Mouse (Mus musculus) layer of hippocampus, postnatal 14 days (tissue): ENCODE data around the gene Gtpbp4. TPM values are rescaled to one million over a fixed set of nuclear protein-coding genes. Genes with fewer than 3 reads are reported as not detected.
"Not testable (repeated sequence)": the region's sequence is repeated elsewhere in the genome, so short reads cannot be mapped to it uniquely, and the experiment has no call there.

ENCODE experiments used
- DNase-seq, 2 experiments: peaks; one replicate each; pipeline ENCODE4 v3.0.0; 2021 to 2022; ENCODE audit warnings: low spot score in 2 of 2, mixed read lengths in 1 of 2
- microRNA-seq, 2 experiments: library from miRNA; unstranded; fragments of <30 nt; microRNA quantifications; one replicate each; pipeline ENCODE4 v1.2.0; 2021
- total RNA-seq, 2 experiments: library from RNA; stranded (reverse); gene quantifications; 2 replicates each; pipeline ENCODE4 v1.2.3; 2021

Gene Gtpbp4
- total RNA-seq, 2 experiments from 2014 or later, result 31.4 to 37.5 TPM

DNA sequence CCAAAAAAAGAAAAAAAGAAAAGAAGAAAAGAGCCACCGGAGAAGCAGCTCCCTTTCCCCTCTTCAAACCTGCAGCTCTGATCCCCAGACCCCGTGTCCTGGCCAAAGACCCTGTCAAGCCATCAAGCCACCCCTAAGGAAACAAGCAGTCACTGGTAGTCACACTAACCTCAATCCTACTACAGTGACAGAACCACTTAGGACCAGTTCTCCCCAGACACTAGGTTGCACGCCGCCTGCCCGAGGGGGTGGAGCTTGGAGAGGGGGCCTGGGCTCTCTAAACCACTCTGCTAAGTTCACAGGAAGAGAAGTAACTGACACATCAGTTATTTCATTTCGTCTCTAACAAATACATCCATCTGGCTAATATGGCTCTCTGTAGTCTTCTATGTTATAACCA is 3.7 kb downstream of the Gtpbp4 start:
- no peak for DNase-seq

DNA sequence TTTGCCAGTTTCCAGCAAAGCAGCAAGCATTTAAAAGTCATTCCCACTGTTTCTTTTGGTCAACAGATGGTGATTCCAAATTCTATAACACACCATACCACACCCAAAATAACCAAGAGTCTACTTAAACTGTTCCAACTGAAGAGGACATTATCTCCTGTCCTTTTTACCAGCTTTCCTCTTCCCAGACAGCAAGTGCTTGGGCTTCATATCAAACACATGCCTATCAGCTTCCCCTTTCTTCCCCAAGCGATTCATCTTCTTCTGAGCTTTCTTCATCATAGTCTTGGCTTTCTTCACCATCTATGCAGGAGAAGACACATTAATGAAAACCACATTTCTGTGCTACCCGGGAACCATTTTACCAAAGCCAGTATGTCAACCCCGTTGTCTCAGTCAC is 22.9 kb downstream of the Gtpbp4 start:
- no peak for DNase-seq

DNA sequence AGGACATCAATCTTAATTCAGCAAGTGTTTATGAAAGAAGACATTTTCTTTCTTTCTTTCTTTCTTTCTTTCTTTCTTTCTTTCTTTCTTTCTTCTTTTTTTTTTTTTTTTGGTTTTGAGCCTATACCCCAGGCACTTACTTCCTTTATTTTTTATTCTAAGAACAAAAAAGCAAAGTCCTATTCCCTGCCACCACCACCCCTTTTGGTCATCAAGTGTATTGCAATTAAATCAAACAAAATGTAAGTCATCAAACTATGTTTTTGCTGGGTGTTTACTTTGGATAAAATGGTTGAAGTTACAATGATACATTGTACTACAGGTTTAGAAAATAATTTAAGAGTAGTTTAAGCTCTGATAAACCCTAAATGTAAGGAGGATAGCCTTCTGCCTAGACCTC is 23.5 kb downstream of the Gtpbp4 start:
- DNase-seq, result no peak

DNA sequence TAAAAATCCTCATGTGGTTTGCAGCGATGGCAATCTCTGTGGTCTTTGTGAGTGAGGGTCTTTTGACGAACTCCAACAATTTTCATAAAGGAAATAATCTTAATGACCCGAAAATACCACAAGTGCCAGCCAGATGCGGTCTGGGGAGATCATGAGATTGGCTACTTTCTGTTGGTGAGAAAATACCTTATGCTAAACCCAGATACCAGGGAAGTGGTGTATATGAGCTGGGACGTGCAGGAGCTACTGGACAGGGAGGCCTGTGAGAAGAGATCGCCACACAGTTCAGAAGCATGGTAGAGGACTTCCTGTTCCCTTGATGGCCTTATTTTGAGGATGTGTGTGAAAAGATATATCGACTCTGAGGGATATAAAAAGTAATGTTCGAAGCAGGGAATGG is 28.1 kb downstream of the Gtpbp4 start:
- no peak for DNase-seq

DNA sequence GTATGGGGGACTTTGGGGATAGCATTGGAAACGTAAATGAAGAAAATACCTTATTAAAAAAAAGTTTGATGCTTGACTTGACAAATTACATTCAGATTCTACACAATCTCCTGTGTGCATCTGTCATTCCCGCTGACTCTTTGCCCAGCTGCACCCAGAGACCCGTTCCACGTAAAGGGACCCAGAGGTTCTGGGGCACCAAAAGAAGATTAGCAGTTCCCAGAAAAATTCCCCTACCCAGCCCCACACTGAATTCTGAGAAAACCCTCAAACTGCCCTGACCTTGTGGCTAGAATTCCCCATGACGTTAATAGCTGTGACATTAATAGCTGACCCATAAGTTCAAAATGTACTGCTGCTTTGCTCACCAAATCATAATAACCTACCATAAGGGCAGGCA is 30.7 kb downstream of the Gtpbp4 start:
- no peak for DNase-seq

DNA sequence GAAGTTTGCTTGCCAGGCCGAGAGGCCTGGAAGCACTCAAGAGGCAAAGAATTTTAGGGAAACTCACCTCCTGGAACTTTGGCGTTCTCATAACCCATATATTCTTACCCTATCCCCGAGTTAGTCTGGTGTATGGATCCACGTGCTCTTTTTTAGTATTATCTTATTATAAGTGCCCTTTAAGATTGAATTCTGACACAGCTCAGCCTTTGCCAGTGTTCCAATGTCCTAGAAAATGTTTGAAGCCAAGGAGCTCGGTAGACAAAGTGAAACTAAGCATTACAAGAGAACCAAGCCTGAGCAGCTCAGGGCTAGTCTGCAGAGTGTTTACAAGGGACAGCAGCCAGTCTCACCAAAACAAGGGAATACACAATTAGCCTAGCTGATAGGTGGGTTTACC is 33.6 kb downstream of the Gtpbp4 start:
- DNase-seq, result peak in 1 of 2 experiments; percentile 7

DNA sequence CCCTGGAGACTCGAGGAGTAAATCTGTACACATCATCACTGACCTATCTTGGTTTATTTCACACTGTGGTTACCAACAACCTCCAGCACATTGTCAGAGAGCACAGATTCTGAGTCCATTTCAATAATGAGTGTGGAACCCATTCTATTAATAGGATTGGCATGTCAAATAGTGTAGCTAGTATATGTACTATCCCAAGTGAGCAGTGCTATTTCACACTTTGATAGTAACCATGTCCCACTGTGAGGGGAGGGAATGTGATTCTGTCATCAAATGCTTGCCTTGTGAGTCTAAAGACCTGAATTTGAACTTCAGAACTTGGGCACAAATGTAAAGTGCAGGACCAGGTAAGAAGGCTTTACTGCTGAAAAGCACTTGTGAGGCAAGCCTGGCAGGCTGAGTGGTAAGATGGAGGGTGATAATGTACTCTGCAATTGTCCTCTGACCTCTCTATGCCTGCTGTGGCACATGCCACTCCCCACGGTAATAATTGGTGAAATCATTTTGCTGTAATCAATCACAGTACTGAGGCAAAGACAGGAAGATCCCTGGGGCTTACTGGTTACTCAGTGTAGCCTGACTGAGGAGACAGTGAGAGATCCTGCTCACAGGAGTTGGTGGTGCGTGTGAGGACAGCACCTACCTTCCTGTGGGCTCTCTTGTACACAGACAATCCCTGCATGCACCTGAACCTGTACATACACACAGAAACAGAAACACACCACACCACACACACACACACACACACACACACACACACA is 34.6 kb downstream of the Gtpbp4 start:
- DNase-seq, result not testable (repeated sequence)

DNA sequence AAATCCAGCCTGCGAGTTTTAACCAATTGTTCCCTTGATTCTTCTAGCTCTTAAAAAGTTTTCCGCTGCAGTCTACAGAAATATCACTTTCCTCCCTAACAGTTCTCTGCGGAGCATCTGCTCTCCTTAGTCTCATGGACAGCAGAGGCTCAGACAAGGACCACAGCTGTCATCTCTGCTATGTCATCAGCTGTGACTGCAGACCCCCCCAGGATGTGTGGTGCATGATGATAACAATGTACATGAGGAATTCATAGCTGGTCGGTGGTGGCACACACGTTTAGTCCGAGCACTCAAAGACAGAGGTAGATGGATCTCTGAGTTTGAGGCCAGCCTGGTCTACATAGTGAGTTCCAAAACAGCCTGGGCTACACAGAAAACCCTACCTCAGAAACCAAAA is 36.3 kb downstream of the Gtpbp4 start:
- DNase-seq, result not testable (repeated sequence)

DNA sequence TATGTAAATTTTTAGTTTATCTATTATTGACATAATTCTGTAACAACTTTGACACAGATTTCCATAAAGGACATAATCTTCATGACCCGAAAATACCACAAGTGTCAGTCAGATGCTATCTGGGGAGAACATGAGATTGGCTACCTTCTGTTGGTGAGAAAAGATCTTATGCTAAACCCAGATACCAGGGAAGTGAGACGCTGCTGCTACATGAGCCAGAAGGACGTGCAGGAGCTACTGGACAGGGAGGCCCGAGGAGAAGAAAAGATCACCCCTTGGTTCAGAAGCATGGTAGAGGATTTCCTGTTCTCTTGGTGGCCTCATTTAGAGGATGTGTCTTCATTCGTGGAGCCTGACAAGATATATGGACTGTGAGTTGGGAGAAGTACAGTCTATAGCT is 36.8 kb downstream of the Gtpbp4 start:
- DNase-seq, result not testable (repeated sequence)

DNA sequence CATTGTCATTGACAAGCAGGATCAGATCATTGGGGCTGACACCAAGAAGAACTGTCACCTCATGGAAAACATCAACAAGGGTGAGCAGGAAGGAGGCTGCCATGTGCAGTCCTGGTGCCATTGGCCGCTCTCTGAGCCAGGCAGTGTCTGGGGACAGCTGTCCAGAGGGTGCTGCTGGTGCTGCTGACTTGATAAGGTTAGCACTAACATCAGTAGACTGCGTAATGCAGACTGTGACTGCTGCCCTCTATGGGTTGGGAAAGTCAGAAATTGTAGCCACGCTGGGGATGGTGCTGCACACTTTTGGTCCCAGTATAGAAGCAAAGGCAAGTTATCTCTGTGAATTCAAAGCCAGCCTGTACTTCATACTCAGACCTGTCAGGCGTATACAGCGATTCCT is 39.0 kb downstream of the Gtpbp4 start:
- not testable (repeated sequence) for DNase-seq

DNA sequence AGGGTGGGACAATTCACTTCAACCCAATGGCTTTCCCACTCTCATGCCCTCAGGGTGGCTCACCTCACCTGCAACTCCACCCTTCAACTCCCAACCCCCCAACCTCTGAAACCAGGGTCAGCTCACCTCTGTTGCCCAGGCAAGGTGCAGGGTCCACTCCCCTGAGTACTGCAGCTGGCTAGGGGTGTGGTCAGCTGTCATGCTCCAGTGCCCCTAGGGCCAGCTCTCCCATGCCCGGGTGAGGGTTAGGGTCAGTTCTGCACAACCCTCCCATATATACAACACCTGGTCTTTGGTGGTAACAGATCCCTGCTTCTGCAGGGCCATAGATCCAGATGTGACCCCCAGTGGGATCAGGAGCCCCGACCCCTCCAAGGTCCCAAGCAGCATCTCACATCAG is 40.8 kb downstream of the Gtpbp4 start:
- DNase-seq, result not testable (repeated sequence)

DNA sequence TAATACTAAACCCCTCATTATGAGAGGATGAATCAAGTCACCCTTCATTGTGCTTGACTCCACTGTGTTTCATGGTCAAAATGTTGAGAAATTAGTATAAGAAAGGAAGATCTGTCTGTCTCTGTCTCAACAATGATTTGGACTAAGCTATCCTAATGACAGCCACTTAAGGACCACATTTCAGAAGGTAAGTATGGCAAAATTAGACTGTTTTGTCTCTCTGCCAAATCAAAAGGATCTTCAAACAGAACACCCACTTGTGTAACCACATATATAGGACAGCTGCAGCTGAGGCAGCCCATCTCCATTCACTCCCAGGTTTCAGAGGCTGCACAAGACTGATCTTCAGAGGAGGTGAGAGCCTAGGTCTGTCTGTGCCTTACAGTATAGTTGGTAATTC is 43.3 kb downstream of the Gtpbp4 start, which contains the start of gene Idi2:
Gene Idi2 (plus strand): TSS at position 301 of the 400 bp plus-strand sequence.
- not testable (repeated sequence) for DNase-seq

DNA sequence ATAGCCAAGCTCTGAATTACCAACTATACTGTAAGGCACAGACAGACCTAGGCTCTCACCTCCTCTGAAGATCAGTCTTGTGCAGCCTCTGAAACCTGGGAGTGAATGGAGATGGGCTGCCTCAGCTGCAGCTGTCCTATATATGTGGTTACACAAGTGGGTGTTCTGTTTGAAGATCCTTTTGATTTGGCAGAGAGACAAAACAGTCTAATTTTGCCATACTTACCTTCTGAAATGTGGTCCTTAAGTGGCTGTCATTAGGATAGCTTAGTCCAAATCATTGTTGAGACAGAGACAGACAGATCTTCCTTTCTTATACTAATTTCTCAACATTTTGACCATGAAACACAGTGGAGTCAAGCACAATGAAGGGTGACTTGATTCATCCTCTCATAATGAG is 47.8 kb downstream of the Gtpbp4 start, which contains the start of gene Gm9745:
Gene Gm9745 (minus strand): TSS at position 101 of the 400 bp plus-strand sequence.
- not testable (repeated sequence) for DNase-seq

DNA sequence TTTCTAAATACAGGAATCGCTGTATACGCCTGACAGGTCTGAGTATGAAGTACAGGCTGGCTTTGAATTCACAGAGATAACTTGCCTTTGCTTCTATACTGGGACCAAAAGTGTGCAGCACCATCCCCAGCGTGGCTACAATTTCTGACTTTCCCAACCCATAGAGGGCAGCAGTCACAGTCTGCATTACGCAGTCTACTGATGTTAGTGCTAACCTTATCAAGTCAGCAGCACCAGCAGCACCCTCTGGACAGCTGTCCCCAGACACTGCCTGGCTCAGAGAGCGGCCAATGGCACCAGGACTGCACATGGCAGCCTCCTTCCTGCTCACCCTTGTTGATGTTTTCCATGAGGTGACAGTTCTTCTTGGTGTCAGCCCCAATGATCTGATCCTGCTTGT is 52.1 kb downstream of the Gtpbp4 start:
- not testable (repeated sequence) for DNase-seq

DNA sequence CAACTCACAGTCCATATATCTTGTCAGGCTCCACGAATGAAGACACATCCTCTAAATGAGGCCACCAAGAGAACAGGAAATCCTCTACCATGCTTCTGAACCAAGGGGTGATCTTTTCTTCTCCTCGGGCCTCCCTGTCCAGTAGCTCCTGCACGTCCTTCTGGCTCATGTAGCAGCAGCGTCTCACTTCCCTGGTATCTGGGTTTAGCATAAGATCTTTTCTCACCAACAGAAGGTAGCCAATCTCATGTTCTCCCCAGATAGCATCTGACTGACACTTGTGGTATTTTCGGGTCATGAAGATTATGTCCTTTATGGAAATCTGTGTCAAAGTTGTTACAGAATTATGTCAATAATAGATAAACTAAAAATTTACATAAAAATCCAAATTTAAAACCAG is 54.2 kb downstream of the Gtpbp4 start:
- not testable (repeated sequence) for DNase-seq

DNA sequence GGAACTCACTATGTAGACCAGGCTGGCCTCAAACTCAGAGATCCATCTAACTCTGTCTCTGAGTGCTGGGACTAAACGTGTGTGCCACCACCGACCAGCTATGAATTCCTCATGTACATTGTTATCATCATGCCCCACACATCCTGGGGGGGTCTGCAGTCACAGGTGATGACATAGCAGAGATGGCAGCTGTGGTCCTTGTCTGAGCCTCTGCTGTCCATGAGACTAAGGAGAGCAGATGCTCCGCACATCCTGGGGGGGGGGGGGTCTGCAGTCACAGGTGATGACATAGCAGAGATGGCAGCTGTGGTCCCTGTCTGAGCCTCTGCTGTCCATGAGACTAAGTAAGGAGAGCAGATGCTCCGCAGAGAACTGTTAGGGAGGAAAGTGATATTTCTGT is 54.8 kb downstream of the Gtpbp4 start:
- DNase-seq, result not testable (repeated sequence)

DNA sequence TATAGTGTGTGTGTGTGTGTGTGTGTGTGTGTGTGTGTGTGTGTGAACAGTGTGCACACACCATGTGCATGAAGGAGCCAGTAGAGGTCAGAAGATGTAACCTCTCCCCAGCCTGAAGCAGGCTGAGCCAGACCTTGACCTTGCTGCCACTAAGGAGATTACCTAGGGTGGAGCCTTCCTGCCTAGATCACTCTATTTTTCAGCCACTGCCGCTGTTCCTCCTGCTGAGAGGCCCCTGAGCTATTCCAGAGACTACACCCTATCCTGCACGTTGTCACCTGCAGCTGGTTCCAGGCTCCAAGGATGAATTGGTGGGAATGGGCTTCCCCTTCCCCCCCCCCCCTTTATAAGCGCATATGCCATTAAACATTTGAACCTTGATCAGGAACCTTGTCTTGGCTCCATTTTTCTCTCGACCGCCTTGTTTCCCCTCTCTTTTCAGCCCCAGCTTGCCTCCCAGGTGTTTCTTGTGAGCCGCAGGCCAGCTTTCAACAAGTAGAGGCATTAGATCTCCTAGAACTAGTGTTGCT is 58.2 kb downstream of the Gtpbp4 start:
- DNase-seq, result not testable (repeated sequence)

DNA sequence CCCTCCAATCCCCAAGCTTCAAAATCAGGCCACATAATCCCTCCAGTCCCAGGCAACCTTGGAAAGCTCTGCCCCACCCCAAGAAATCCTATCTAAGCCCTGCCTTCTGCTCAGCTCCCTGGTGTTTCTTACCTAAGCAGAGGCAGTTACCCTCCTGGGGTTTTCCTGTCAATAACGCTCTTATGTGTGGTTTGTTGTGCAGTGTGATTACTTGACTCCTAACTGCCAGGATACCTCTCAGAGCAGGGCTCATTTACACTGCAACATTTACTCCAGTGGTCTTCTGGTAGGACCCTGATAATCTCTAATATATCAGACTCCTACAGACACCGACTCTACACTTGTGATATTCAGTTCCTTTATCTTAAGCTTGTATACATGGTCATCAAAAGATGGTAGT is 62.4 kb downstream of the Gtpbp4 start:
- DNase-seq, result no peak

Small RNA genes lying within 50 kb of the gene (microRNA-seq; reads per million reads assigned to microRNA genes)
- 0 reads per million in 2 experiments for gene Gm22750

Other genes starting within 250 kb of the Gtpbp4 start
- 10 to 100 TPM; 83.8 to 87.4 TPM for gene Wdr37, start 124.2 kb downstream of the Gtpbp4 start, total RNA-seq
- 10 to 100 TPM; 54.8 to 61.4 TPM for gene Idi1, start 110.6 kb downstream of the Gtpbp4 start, total RNA-seq
- gene Gm9745, start 47.9 kb downstream of the Gtpbp4 start, total RNA-seq, result not detected
- not detected for gene Idi2, start 43.2 kb downstream of the Gtpbp4 start, total RNA-seq
- 10 to 100 TPM; 86.7 to 88.1 TPM for gene Larp4b, start 97.8 kb upstream of the Gtpbp4 start, total RNA-seq